Mouse (Mus musculus) heart, embryonic 14.5 days (tissue): ENCODE data around the gene Gm10260. TPM values are rescaled to one million over a fixed set of nuclear protein-coding genes. Genes with fewer than 3 reads are reported as not detected.

ENCODE experiments used
- ATAC-seq: fragments of 200-750 bp; cut with Nextera tagmentation; 2 replicates; pipeline ENCODE4 v1.8.0; 2017; ENCODE audit warnings: low read depth, moderate TSS enrichment; ENCODE audit not compliant: insufficient number of reproducible peaks, insufficient read depth, low FRiP score
- H3K27ac ChIP-seq, 2 experiments: fragments of 200-500 bp in 1 of 2; fragments of 300-500 bp in 1 of 2; sonication (generic) in 1 of 2; replicated peaks in 1 of 2; 2 replicates each; pipeline ENCODE4 v1.5.1; 2012 to 2014; ENCODE audit warnings: low read depth in 2 of 2, low read length in 2 of 2, control low read depth in 1 of 2, mild to moderate bottlenecking in 1 of 2, mixed read lengths in 1 of 2; ENCODE audit not compliant: control insufficient read depth in 1 of 2, insufficient read depth in 1 of 2
- H3K27me3 ChIP-seq: fragments of 300-500 bp; sonication (generic); 2 replicates; pipeline ENCODE4 v1.6.1; 2014; ENCODE audit warnings: mild to moderate bottlenecking, low read length, control low read depth; ENCODE audit not compliant: control insufficient read depth, insufficient read depth
- H3K36me3 ChIP-seq: fragments of 300-500 bp; sonication (generic); 2 replicates; pipeline ENCODE4 v1.6.1; 2014; ENCODE audit warnings: mild to moderate bottlenecking, control low read depth, low read length, mixed read lengths; ENCODE audit not compliant: control insufficient read depth, insufficient read depth
- H3K4me1 ChIP-seq, 2 experiments: fragments of 200-500 bp in 1 of 2; fragments of 300-500 bp in 1 of 2; sonication (generic) in 1 of 2; 2 replicates each; pipeline ENCODE4 v1.6.1; 2012 to 2014; ENCODE audit warnings: low read length in 2 of 2, control low read depth in 1 of 2, mixed read lengths in 1 of 2; ENCODE audit not compliant: control insufficient read depth in 2 of 2, insufficient read depth in 2 of 2
- H3K4me2 ChIP-seq: fragments of 300-500 bp; sonication (generic); 2 replicates; pipeline ENCODE4 v1.6.1; 2014; ENCODE audit warnings: mild to moderate bottlenecking, low read length
- H3K4me3 ChIP-seq, 2 experiments: fragments of 200-500 bp in 1 of 2; fragments of 300-500 bp in 1 of 2; sonication (generic) in 1 of 2; 2 replicates each; pipeline ENCODE4 v1.5.1; 2012 to 2014; ENCODE audit warnings: low read length in 2 of 2, mild to moderate bottlenecking in 2 of 2, control low read depth in 1 of 2, low read depth in 1 of 2, moderate library complexity in 1 of 2; ENCODE audit not compliant: control insufficient read depth in 1 of 2, insufficient read depth in 1 of 2
- H3K9ac ChIP-seq: fragments of 300-500 bp; sonication (generic); 2 replicates; pipeline ENCODE4 v1.6.1; 2014; ENCODE audit warnings: mild to moderate bottlenecking, low read length
- H3K9me3 ChIP-seq: fragments of 300-500 bp; sonication (generic); 2 replicates; pipeline ENCODE4 v1.6.1; 2016; ENCODE audit warnings: low read length, control low read depth; ENCODE audit not compliant: control insufficient read depth
- WGBS: fragments of 180-500 bp; shearing (Covaris S2); extraction: QIAGEN DNeasy Blood & Tissue Kit; methylation state at CpG from one replicate; pipeline ENCODE4 v1.1.7; 2014; 5-methylcytosine and 5-hydroxymethylcytosine counted together
- polyA plus RNA-seq: library from polyadenylated mRNA; unstranded; fragments of >200 nt; fragmentation: Nextera tagmentation; extraction: Ambion mirVana; gene quantifications from 2 replicates; pipeline ENCODE4 v1.2.1, GENCODE M21; 2014

Gm10260 gene
- polyA plus RNA-seq, 1 experiment from 2014 or later: 0.61 TPM

DNA sequence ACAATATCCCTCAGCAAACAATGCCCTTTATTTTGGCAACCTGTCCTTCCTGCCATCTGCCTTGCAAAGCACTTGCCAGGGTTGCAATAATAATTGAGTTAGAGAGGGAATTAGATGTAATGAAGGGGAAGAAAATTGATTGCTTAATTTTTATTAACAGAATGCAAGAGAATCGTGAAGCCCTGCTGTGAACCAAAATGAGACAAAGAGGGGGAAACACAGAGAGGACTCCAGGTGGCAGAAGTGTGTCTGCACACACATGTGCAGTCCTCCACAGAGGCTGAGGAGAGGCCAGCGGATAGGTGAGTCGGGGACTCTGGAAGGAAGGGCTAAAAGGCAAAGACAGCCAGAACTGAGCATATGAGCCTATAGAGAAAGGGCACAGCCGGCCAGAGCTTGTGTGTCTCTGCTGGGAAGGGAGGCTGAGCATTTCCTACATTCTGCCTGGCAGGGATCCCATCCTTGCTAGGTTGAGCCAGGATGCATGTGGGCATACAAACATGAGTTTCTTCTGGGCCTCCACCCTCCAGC lies 9.5 kb downstream of the Gm10260 start:
- H3K4me3 ChIP-seq: no peak overlapping the region
- no peak overlapping the region for H3K9ac ChIP-seq
- ATAC-seq: no peak
- H3K27me3 ChIP-seq: no peaks in the 10 kb centered on the region
- H3K27ac ChIP-seq: no peak overlapping the region
- no peak overlapping the region for H3K4me2 ChIP-seq
- no peaks in the 10 kb centered on the region for H3K9me3 ChIP-seq
- no peaks in the 10 kb centered on the region for H3K36me3 ChIP-seq
- no peaks in the 10 kb centered on the region for H3K4me1 ChIP-seq
- WGBS: 62% methylated on average over 4 of the region's 4 CpGs

DNA sequence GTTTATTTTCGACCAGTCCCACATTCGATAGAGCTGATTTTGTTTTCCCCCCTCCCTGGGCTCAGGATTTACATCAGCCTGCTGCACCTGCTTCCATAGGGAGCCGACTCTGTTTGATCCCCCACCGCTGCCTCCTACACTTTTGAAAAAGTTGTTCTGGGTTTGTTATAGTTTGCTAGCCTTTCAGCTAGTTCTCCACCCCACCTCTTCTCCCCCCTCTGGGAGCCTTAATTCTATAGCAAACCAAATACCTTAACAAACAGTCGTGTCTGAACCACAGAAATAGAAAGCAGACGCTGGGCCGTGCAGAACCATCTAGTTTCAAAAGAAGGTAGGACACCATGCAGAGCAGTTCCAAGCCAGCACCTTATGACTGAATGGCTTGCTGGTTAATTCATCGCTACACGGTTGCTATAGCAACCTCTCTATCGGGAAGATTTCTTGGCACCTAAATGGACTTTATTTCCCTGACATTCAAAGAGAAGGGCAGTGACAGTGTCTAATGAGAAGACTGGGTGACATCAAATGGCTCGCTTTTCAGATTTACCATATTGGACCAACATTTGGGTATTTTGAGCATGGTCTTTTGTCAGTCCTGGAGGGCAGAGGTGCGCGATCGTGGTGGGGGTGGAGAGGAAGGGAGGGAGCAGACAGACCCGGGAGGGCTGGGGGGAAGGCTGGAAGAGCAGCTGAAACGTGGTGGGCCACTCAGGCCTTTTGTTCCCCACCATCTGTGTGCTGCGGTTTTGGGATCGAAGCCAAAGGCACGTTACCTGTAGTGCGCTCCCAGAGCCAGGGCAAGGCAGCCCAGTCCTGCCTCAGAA lies 13.2 kb downstream of the Gm10260 start:
- Histone ChIP-seq H3K4me2 (no peak overlapping the region), H3K27me3 (no peaks in the 10 kb centered on the region), H3K36me3 (no peaks in the 10 kb centered on the region), H3K9me3 (no peaks in the 10 kb centered on the region), H3K4me3 (no peak overlapping the region), H3K4me1 (peaks cover 0 to 2% of the 10 kb centered on the region in 2 experiments; a peak in 1 of 4 replicates), H3K9ac (no peak overlapping the region), H3K27ac (no peak overlapping the region)
- 72% methylated on average over 20 of the region's 20 CpGs for WGBS
- no peak for ATAC-seq

DNA sequence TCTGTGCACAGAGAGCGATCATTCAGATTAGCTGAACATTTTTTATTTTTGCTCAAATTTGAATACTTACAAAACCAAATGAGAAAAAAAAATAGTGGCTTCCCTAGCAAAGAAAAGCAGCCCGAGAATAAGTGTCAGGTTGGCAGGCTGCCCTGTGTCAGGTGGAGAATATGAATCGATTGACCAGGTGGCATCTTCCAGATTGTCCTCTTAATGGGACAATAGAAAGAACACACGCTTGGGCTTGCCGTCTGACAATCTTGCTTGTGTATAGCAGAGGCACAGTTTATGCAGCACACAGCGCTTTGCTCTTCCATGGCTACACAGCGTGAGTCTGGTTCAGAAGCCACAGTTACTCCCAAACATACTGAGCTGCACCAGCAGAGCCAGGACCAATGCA lies 15.8 kb downstream of the Gm10260 start:
- Histone ChIP-seq H3K9me3 (no peaks in the 10 kb centered on the region), H3K4me3 (no peak overlapping the region), H3K36me3 (no peaks in the 10 kb centered on the region), H3K4me1 (peaks cover 0 to 2% of the 10 kb centered on the region in 2 experiments; a peak in 1 of 4 replicates), H3K4me2 (no peak overlapping the region), H3K27me3 (no peaks in the 10 kb centered on the region), H3K27ac (no peak overlapping the region), H3K9ac (no peak overlapping the region)
- WGBS: 86% methylated on average over 7 of the region's 7 CpGs
- ATAC-seq: no peak

DNA sequence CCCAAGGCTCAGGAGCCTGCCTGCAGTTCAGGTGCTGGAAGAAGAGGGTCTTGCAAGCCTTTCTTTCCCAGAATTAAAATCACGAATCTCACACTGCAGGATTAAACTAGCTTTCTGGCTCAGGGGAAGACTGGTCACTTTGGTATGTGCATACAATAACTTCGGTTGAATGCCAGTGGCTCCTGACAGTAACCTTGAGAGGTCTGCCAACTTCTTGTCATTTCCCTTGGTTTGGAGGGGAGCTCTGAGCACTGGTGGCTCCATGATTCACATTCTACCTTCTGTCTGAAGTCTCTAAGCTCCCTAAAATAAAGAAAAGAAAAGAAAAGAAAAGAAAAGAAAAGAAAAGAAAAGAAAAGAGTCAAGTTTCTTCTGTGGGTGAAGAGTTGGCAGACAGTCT lies 16.4 kb downstream of the Gm10260 start:
- H3K4me1 ChIP-seq: peaks cover 0 to 2% of the 10 kb centered on the region in 2 experiments; a peak in 1 of 4 replicates
- no peak overlapping the region for H3K9ac ChIP-seq
- H3K9me3 ChIP-seq: no peaks in the 10 kb centered on the region
- WGBS: 49% methylated on average over 2 of the region's 2 CpGs
- no peak overlapping the region for H3K4me3 ChIP-seq
- no peaks in the 10 kb centered on the region for H3K27me3 ChIP-seq
- H3K36me3 ChIP-seq: no peaks in the 10 kb centered on the region
- no peak overlapping the region for H3K4me2 ChIP-seq
- ATAC-seq: no peak
- H3K27ac ChIP-seq: no peak overlapping the region

DNA sequence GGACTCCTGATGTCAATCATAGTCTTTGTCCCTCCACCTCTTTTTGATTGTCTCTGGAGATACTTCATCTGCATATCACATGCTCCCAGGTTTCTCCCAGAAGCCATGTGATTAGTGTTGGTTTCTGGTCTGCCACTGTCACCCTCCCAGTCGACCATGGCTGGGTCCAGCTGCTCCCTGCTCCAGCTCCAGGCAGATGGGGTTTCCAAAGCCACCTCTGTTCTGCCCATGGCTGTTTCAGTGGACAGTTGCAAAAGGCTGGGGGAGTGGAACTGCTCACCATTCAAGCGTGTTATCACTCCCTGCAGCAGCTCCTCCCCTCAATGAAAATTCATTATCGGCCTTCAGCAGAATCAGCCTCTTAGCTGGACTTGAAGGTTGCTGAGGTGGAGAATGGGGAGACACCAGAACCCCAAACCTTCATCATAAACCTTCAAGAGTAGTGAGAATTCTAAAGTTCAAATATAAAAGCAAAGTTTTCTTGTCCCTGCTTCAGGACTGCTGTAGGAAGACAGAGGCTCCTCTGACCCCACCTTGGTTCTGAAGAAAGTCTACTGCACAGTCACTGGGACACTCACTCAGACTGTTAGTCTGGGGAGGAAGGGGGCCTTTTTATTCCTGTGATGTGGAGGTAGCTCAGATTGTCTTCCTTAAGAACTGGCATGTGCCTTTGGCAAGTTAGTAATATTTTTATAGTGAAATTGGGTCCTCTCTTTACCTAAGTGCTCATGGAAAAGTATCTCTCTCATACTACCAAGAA lies 17.0 kb downstream of the Gm10260 start:
- no peak overlapping the region for H3K9ac ChIP-seq
- WGBS: 34% methylated on average over 3 of the region's 3 CpGs
- no peak overlapping the region for H3K27ac ChIP-seq
- no peaks in the 10 kb centered on the region for H3K9me3 ChIP-seq
- H3K4me2 ChIP-seq: no peak overlapping the region
- H3K27me3 ChIP-seq: no peaks in the 10 kb centered on the region
- no peak overlapping the region for H3K4me3 ChIP-seq
- no peak for ATAC-seq
- H3K4me1 ChIP-seq: peaks cover 0 to 2% of the 10 kb centered on the region in 2 experiments; a peak in 1 of 4 replicates
- H3K36me3 ChIP-seq: no peaks in the 10 kb centered on the region

DNA sequence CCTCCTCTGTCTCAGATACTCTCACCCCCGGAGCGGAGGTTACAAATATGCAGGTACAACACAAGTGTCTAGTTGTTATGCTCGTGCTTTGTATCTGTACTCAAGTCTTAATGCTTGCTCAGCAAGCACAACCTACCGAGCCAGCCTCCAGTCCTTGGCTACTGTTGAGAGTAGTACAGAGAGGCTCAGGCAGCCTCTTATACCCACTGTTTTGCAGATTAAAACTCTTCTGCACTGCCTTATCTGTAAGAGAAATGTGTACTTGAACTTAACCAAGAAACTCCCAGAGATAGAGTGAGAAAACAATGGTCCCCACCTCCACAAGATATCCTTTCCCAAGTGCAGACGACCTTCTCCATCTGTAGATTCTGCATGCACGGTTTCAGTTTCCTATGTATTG lies 24.5 kb downstream of the Gm10260 start:
- H3K4me3 ChIP-seq: no peak overlapping the region
- no peak for ATAC-seq
- WGBS: 62% methylated on average over 6 of the region's 6 CpGs
- H3K27me3 ChIP-seq: no peaks in the 10 kb centered on the region
- H3K4me2 ChIP-seq: no peak overlapping the region
- no peak overlapping the region for H3K27ac ChIP-seq
- no peaks in the 10 kb centered on the region for H3K4me1 ChIP-seq
- no peaks in the 10 kb centered on the region for H3K9me3 ChIP-seq
- H3K36me3 ChIP-seq: no peaks in the 10 kb centered on the region
- H3K9ac ChIP-seq: no peak overlapping the region

DNA sequence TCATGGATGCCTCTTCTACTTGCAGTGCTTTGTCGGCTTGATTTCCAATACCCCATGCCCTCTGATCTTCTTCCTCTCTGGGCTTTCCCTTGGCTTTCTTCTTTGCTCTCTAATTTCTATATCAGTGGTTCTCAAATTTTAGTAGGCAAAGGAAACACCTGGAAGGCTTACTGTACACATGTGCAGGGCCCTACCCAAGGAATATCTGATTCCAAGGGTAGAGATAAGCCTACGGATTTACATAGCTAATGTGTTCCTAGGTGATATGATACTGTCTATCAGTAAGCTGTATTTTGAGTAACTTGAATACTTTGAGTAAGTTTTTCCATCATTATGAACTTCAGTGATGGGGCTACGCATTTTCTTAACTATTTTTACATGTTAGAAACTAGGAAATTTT lies 25.7 kb downstream of the Gm10260 start:
- no peaks in the 10 kb centered on the region for H3K9me3 ChIP-seq
- no peak overlapping the region for H3K9ac ChIP-seq
- no peak overlapping the region for H3K27ac ChIP-seq
- ATAC-seq: no peak
- H3K36me3 ChIP-seq: no peaks in the 10 kb centered on the region
- H3K4me3 ChIP-seq: no peak overlapping the region
- no peak overlapping the region for H3K4me2 ChIP-seq
- no peaks in the 10 kb centered on the region for H3K4me1 ChIP-seq
- H3K27me3 ChIP-seq: no peaks in the 10 kb centered on the region
- 79% methylated on average over 3 of the region's 3 CpGs for WGBS
